Mouse (Mus musculus): Measurements from ENCODE around the gene Cela1. TPM values are rescaled to one million over a fixed set of nuclear protein-coding genes. Genes with fewer than 3 reads are reported as not detected.
A peak's percentile ranks its signal among the peaks of the same experiment; 100 is the strongest.

Cela1 gene
- total RNA-seq, 2 experiments from 2014 or later, result 60.2 to 64.9 TPM

- DNase-seq, result no peak
These were observed 51.7 kb downstream of the Cela1 start for GRCm38 (mm10) chr15:100635851-100636645.

- no peak for DNase-seq
These were observed 52.5 kb downstream of the Cela1 start for GRCm38 (mm10) chr15:100635239-100635638.

GRCm38 (mm10) chr15:100633341-100633740 lies 54.4 kb downstream of the Cela1 start:
- DNase-seq, result no peak

GRCm38 (mm10) chr15:100632323-100632722 lies 55.4 kb downstream of the Cela1 start:
- DNase-seq, result peak in 1 of 2 experiments; percentile 31

- no peak for DNase-seq
These were observed 56.1 kb downstream of the Cela1 start for GRCm38 (mm10) chr15:100631454-100632170.

GRCm38 (mm10) chr15:100630126-100630525 lies 57.6 kb downstream of the Cela1 start:
- no peak for DNase-seq

GRCm38 (mm10) chr15:100628797-100629196 lies 58.9 kb downstream of the Cela1 start:
- no peak for DNase-seq

- no peak for DNase-seq
These were observed 59.8 kb downstream of the Cela1 start for GRCm38 (mm10) chr15:100627774-100628370.

- DNase-seq, result no peak
These were observed 60.4 kb downstream of the Cela1 start for GRCm38 (mm10) chr15:100627287-100627686.

- peak in 1 of 2 experiments; percentile 63 for DNase-seq
These were observed 63.3 kb downstream of the Cela1 start for GRCm38 (mm10) chr15:100624435-100624834.

Small RNA genes within 50 kb of the gene (microRNA-seq; reads per million reads assigned to microRNA genes)
- gene Mir6961, result not detected

Other genes starting within 250 kb of the Cela1 start
- 100 to 1,000 TPM; 138 to 150 TPM for gene Letmd1, start 218.9 kb downstream of the Cela1 start, total RNA-seq (2021)
- 1 to 10 TPM; 5.4 to 5.8 TPM for gene Csrnp2, start 192.4 kb downstream of the Cela1 start, total RNA-seq (2021)
- gene Tfcp2, start 135.9 kb downstream of the Cela1 start, total RNA-seq (2021), result 10 to 100 TPM; 17.6 to 20.0 TPM
- 10 to 100 TPM; 12.4 to 15.8 TPM for gene Pou6f1, start 87.9 kb downstream of the Cela1 start, total RNA-seq (2021)
- 100 to 1,000 TPM; 188 to 248 TPM for gene Dazap2, start 72.6 kb downstream of the Cela1 start, total RNA-seq (2021)
- gene Smagp, start 51.0 kb downstream of the Cela1 start, total RNA-seq (2021), result 10 to 100 TPM; 37.5 to 49.6 TPM
- 1 to 10 TPM; 1.8 to 3.2 TPM for gene Bin2, start 18.4 kb downstream of the Cela1 start, total RNA-seq (2021)
- gene Galnt6, start 41.5 kb upstream of the Cela1 start, total RNA-seq (2021), result 1 to 10 TPM; 4.1 to 5.9 TPM
- 1 to 10 TPM; 6.1 to 7.9 TPM for gene Slc4a8, start 73.8 kb upstream of the Cela1 start, total RNA-seq (2021)
- gene Scn8a, start 181.9 kb upstream of the Cela1 start, total RNA-seq (2021), result 1 to 10 TPM; 2.8 to 3.1 TPM

Data from adrenal gland, postnatal 36 days (tissue).